Mouse (Mus musculus) myocyte (in vitro differentiated cells): ENCODE results near the gene Rgs5.

ENCODE experiments used
- MAX ChIP-seq: IDR thresholded peaks from one replicate; pipeline ENCODE4 v1.6.1; 2011; ENCODE audit warnings: low read depth, mild to moderate bottlenecking, control low read depth
- MYOG ChIP-seq, 3 experiments: IDR thresholded peaks; one replicate each; pipeline ENCODE4 v1.6.1; 2011; ENCODE audit warnings: control low read depth in 2 of 3, low read depth in 2 of 3, mild to moderate bottlenecking in 2 of 3; ENCODE audit not compliant: insufficient read length in 2 of 3, control insufficient read depth in 1 of 3, insufficient read depth in 1 of 3
- TCF12 ChIP-seq: IDR thresholded peaks from one replicate; pipeline ENCODE4 v1.6.1; 2011; ENCODE audit warnings: mild to moderate bottlenecking, control low read depth; ENCODE audit not compliant: poor library complexity, insufficient read depth, severe bottlenecking

- no peak for TF ChIP-seq MYOG (IDR thresholded peaks at IDR 0.05; ENCODE audit: control insufficient read depth in 1 of 3, insufficient read depth in 1 of 3, insufficient read length in 2 of 3, low read depth in 2 of 3)
- no peak for TF ChIP-seq TCF12
- no peak for TF ChIP-seq MAX
Observed at GRCm38 (mm10) chr1:169682775-169683497, 27.6 kb downstream of the Rgs5 start.
